Mouse (Mus musculus) adrenal gland (tissue): ENCODE results near the gene Rcor2.

ENCODE experiments used
- intact Hi-C: fragments of 180-260 bp; cut with DNase I; formaldehyde crosslinking; loops from one replicate; pipeline ENCODE4 v1.15.1; 2025

Gene Rcor2

GRCm38 (mm10) chr19:7264088-7264765 is 2.9 kb upstream of the Rcor2 start:
- intact Hi-C loops: loop anchor here (10.0 kb wide), 1 partner anchor 151 kb away; the partner anchor contains the start of gene 2700081O15Rik

GRCm38 (mm10) chr19:7264766-7265331 is 2.3 kb upstream of the Rcor2 start:
- intact Hi-C loops: loop anchor here (10.0 kb wide), 1 partner anchor 150 kb away; the partner anchor contains the start of gene 2700081O15Rik

- intact Hi-C loops: loop anchor here (10.0 kb wide), 1 partner anchor 149 kb away; the partner anchor contains the start of gene 2700081O15Rik
These were observed 1.5 kb upstream of the Rcor2 start for GRCm38 (mm10) chr19:7265478-7266191.

GRCm38 (mm10) chr19:7266421-7266831 is 699 bp upstream of the Rcor2 start:
- intact Hi-C loops: loop anchor here (10.0 kb wide), 1 partner anchor 148 kb away; the partner anchor contains the start of gene 2700081O15Rik

- intact Hi-C loops: loop anchor here (10.0 kb wide), 1 partner anchor 147 kb away; the partner anchor contains the start of gene 2700081O15Rik
These were observed 926 bp downstream of the Rcor2 start for GRCm38 (mm10) chr19:7267781-7268721.

- intact Hi-C loops: loop anchor here (10.0 kb wide), 1 partner anchor 146 kb away; the partner anchor contains the start of gene 2700081O15Rik
These were observed 1.6 kb downstream of the Rcor2 start for GRCm38 (mm10) chr19:7268722-7269090.

GRCm38 (mm10) chr19:7269290-7270044 is 2.3 kb downstream of the Rcor2 start:
- intact Hi-C loops: loop anchor here (10.0 kb wide), 1 partner anchor 145 kb away; the partner anchor contains the start of gene 2700081O15Rik

GRCm38 (mm10) chr19:7273486-7273885 is 6.4 kb downstream of the Rcor2 start:
- intact Hi-C loops: no loop called here

GRCm38 (mm10) chr19:7274326-7274990 is 7.3 kb downstream of the Rcor2 start:
- intact Hi-C loops: no loop called here

- intact Hi-C loops: loop anchor here (5.0 kb wide), 1 partner anchor 67 kb away; the partner anchor contains the start of gene Mark2
These were observed 8.1 kb downstream of the Rcor2 start for GRCm38 (mm10) chr19:7275131-7275789.

- intact Hi-C loops: loop anchor here (5.0 kb wide), 1 partner anchor 66 kb away; the partner anchor contains the start of gene Mark2
These were observed 9.0 kb downstream of the Rcor2 start for GRCm38 (mm10) chr19:7276053-7276659.

GRCm38 (mm10) chr19:7276796-7277195 is 9.7 kb downstream of the Rcor2 start:
- intact Hi-C loops: loop anchor here (5.0 kb wide), 1 partner anchor 66 kb away; the partner anchor contains the start of gene Mark2

- intact Hi-C loops: loop anchor here (5.0 kb wide), 1 partner anchor 64 kb away; the partner anchor contains the start of gene Mark2
These were observed 11.2 kb downstream of the Rcor2 start for GRCm38 (mm10) chr19:7278200-7278906.

- intact Hi-C loops: loop anchor here (5.0 kb wide), 1 partner anchor 63 kb away; the partner anchor contains the start of gene Mark2
These were observed 12.0 kb downstream of the Rcor2 start for GRCm38 (mm10) chr19:7279114-7279513.

- intact Hi-C loops: no loop called here
These were observed 13.6 kb downstream of the Rcor2 start for GRCm38 (mm10) chr19:7280557-7281330.

- intact Hi-C loops: no loop called here
These were observed 19.6 kb downstream of the Rcor2 start for GRCm38 (mm10) chr19:7286563-7287315.
